Mouse (Mus musculus) forebrain, embryonic 12.5 days (tissue): ENCODE results near the gene Mcam. TPM values are rescaled to one million over a fixed set of nuclear protein-coding genes. Genes with fewer than 3 reads are reported as not detected.

Experiments
- ATAC-seq: fragments of 200-750 bp; cut with Nextera tagmentation; 2 replicates; pipeline ENCODE4 v1.8.0; 2017; ENCODE audit warnings: moderate TSS enrichment; ENCODE audit not compliant: low FRiP score
- H3K27ac ChIP-seq: fragments of 300-500 bp; sonication (generic); 2 replicates; pipeline ENCODE4 v1.5.1; 2016; ENCODE audit warnings: mild to moderate bottlenecking
- H3K27me3 ChIP-seq: fragments of 300-500 bp; sonication (generic); 2 replicates; pipeline ENCODE4 v1.6.1; 2016; ENCODE audit warnings: mild to moderate bottlenecking
- H3K36me3 ChIP-seq: fragments of 300-500 bp; sonication (generic); replicated peaks from 2 replicates; pipeline ENCODE4 v1.6.1; 2016; ENCODE audit warnings: mild to moderate bottlenecking
- H3K4me1 ChIP-seq: fragments of 300-500 bp; sonication (generic); 2 replicates; pipeline ENCODE4 v1.6.1; 2016
- H3K4me2 ChIP-seq: fragments of 300-500 bp; sonication (generic); 2 replicates; pipeline ENCODE4 v1.6.1; 2016; ENCODE audit warnings: mild to moderate bottlenecking, moderate library complexity
- H3K4me3 ChIP-seq: fragments of 300-500 bp; sonication (generic); replicated peaks from 2 replicates; pipeline ENCODE4 v1.5.1; 2016; ENCODE audit warnings: mild to moderate bottlenecking
- H3K9ac ChIP-seq: fragments of 300-500 bp; sonication (generic); 2 replicates; pipeline ENCODE4 v1.6.1; 2016; ENCODE audit warnings: mild to moderate bottlenecking
- H3K9me3 ChIP-seq: fragments of 300-500 bp; sonication (generic); 2 replicates; pipeline ENCODE4 v1.6.1; 2016
- WGBS: fragments of 180-500 bp; shearing (Covaris S2); methylation state at CpG from one replicate; pipeline ENCODE4 v1.1.7; 2016; 5-methylcytosine and 5-hydroxymethylcytosine counted together
- polyA plus RNA-seq: library from polyadenylated mRNA; unstranded; fragments of >200 nt; fragmentation: Nextera tagmentation; extraction: Ambion mirVana; gene quantifications from 2 replicates; pipeline ENCODE4 v1.2.1, GENCODE M21; 2016

Mcam gene
- 13.4 and 14.2 TPM in 2 replicates for polyA plus RNA-seq

GRCm38 (mm10) chr9:44134101-44134850 is at the start of gene Mcam:
Mcam (plus strand) TSS chr9:44134469.
- Histone ChIP-seq H3K4me2 (peak within 1 kb of the TSS; percentile 90), H3K36me3 (peaks cover 7% of the 10 kb centered on the region; the same call in 1 of the 2 replicates), H3K4me1 (peaks cover 56% of the 10 kb centered on the region), H3K27ac (0 out of 2 replicates have a peak within 1 kb of the TSS, but pooled peaks have one; percentile 19), H3K4me3 (peak within 1 kb of the TSS; percentile 51), H3K9ac (peak within 1 kb of the TSS; percentile 60), H3K27me3 (peaks cover 70% of the 10 kb centered on the region), H3K9me3 (no peaks in the 10 kb centered on the region)
- ATAC-seq, result peak; percentile 45; the same call in 1 of the 2 replicates
- under 1% methylated on average over 53 of the region's 55 CpGs for WGBS

GRCm38 (mm10) chr9:44084659-44085229 is 49.5 kb upstream of the Mcam start:
- H3K4me3 ChIP-seq, result peak overlapping the region; percentile 57
- peak; percentile 83 for ATAC-seq
- WGBS, result 1% methylated on average over 62 of the region's 62 CpGs
- peak overlapping the region; percentile 99 for H3K4me2 ChIP-seq
- peak overlapping the region; percentile 65 for H3K9ac ChIP-seq
- peaks cover 78% of the 10 kb centered on the region for H3K27me3 ChIP-seq
- no peak overlapping the region for H3K27ac ChIP-seq
- no peaks in the 10 kb centered on the region for H3K36me3 ChIP-seq
- H3K9me3 ChIP-seq, result no peaks in the 10 kb centered on the region
- peaks cover 47% of the 10 kb centered on the region for H3K4me1 ChIP-seq

GRCm38 (mm10) chr9:44085276-44085675 is 49.0 kb upstream of the Mcam start:
- WGBS, result under 1% methylated on average over 10 of the region's 10 CpGs
- Histone ChIP-seq H3K9ac (peak overlapping the region; percentile 65), H3K27ac (no peak overlapping the region), H3K36me3 (no peaks in the 10 kb centered on the region), H3K27me3 (peaks cover 79% of the 10 kb centered on the region), H3K4me1 (peaks cover 47% of the 10 kb centered on the region), H3K9me3 (no peaks in the 10 kb centered on the region), H3K4me2 (peak overlapping the region; percentile 99), H3K4me3 (peak overlapping the region; percentile 57)
- no peak for ATAC-seq

GRCm38 (mm10) chr9:44085741-44086665 is 48.3 kb upstream of the Mcam start:
- 69% methylated on average over 15 of the region's 15 CpGs for WGBS
- Histone ChIP-seq H3K9ac (no peak overlapping the region), H3K4me2 (peak overlapping the region; percentile 99; the same call in 1 of the 2 replicates), H3K27ac (no peak overlapping the region), H3K36me3 (no peaks in the 10 kb centered on the region), H3K27me3 (peaks cover 79% of the 10 kb centered on the region), H3K4me1 (peaks cover 44% of the 10 kb centered on the region), H3K9me3 (no peaks in the 10 kb centered on the region), H3K4me3 (peak overlapping the region; percentile 57; the same call in 1 of the 2 replicates)
- no peak for ATAC-seq

GRCm38 (mm10) chr9:44086960-44087359 is 47.3 kb upstream of the Mcam start:
- no peak for ATAC-seq
- Histone ChIP-seq H3K4me2 (no peak overlapping the region), H3K27ac (no peak overlapping the region), H3K36me3 (peaks cover 4% of the 10 kb centered on the region), H3K9ac (no peak overlapping the region), H3K9me3 (no peaks in the 10 kb centered on the region), H3K4me3 (no peak overlapping the region), H3K4me1 (peaks cover 38% of the 10 kb centered on the region), H3K27me3 (peaks cover 77% of the 10 kb centered on the region)
- 32% methylated on average over 10 of the region's 10 CpGs for WGBS

GRCm38 (mm10) chr9:44087761-44088455 is 46.4 kb upstream of the Mcam start:
- Histone ChIP-seq H3K27ac (no peak overlapping the region), H3K27me3 (peaks cover 68% of the 10 kb centered on the region), H3K36me3 (peaks cover 7% of the 10 kb centered on the region), H3K4me1 (peaks cover 38% of the 10 kb centered on the region), H3K4me3 (no peak overlapping the region), H3K9ac (no peak overlapping the region), H3K9me3 (no peaks in the 10 kb centered on the region), H3K4me2 (no peak overlapping the region)
- 13% methylated on average over 15 of the region's 15 CpGs for WGBS
- no peak for ATAC-seq

- Histone ChIP-seq H3K9me3 (no peaks in the 10 kb centered on the region), H3K27ac (no peak overlapping the region), H3K4me3 (no peak overlapping the region), H3K27me3 (peaks cover 56% of the 10 kb centered on the region), H3K36me3 (peaks cover 10% of the 10 kb centered on the region), H3K4me1 (peaks cover 32% of the 10 kb centered on the region), H3K9ac (no peak overlapping the region), H3K4me2 (no peak overlapping the region)
- ATAC-seq, result no peak
- 67% methylated on average over 12 of the region's 12 CpGs for WGBS
These were observed 45.2 kb upstream of the Mcam start for GRCm38 (mm10) chr9:44088877-44089608.

- Histone ChIP-seq H3K4me1 (peaks cover 16% of the 10 kb centered on the region), H3K4me2 (peak overlapping the region; percentile 41), H3K27me3 (peaks cover 12% of the 10 kb centered on the region; the same call in 1 of the 2 replicates), H3K36me3 (peaks cover 10% of the 10 kb centered on the region), H3K9me3 (no peaks in the 10 kb centered on the region), H3K27ac (no peak overlapping the region), H3K9ac (0 out of 2 replicates have a peak overlapping the region, but pooled peaks have one; percentile 21), H3K4me3 (no peak overlapping the region)
- 31% methylated on average over 24 of the region's 24 CpGs for WGBS
- peak; percentile 68; the same call in 1 of the 2 replicates for ATAC-seq
These were observed 40.4 kb upstream of the Mcam start for GRCm38 (mm10) chr9:44093612-44094503.

- Histone ChIP-seq H3K27me3 (peaks cover 4% of the 10 kb centered on the region; the same call in 1 of the 2 replicates), H3K9me3 (no peaks in the 10 kb centered on the region), H3K4me2 (no peak overlapping the region), H3K36me3 (peaks cover 10% of the 10 kb centered on the region), H3K4me3 (no peak overlapping the region), H3K4me1 (peaks cover 16% of the 10 kb centered on the region), H3K27ac (no peak overlapping the region), H3K9ac (no peak overlapping the region)
- 90% methylated on average over 3 of the region's 3 CpGs for WGBS
- no peak for ATAC-seq
These were observed 39.5 kb upstream of the Mcam start for GRCm38 (mm10) chr9:44094737-44095136.

GRCm38 (mm10) chr9:44095781-44096180 is 38.5 kb upstream of the Mcam start:
- Histone ChIP-seq H3K27me3 (no peaks in the 10 kb centered on the region), H3K4me3 (no peak overlapping the region), H3K27ac (no peak overlapping the region), H3K4me2 (no peak overlapping the region), H3K36me3 (peaks cover 10% of the 10 kb centered on the region), H3K9me3 (no peaks in the 10 kb centered on the region), H3K4me1 (peaks cover 16% of the 10 kb centered on the region), H3K9ac (no peak overlapping the region)
- 91% methylated on average over 9 of the region's 9 CpGs for WGBS
- no peak for ATAC-seq
